In the genomic region with DNA sequence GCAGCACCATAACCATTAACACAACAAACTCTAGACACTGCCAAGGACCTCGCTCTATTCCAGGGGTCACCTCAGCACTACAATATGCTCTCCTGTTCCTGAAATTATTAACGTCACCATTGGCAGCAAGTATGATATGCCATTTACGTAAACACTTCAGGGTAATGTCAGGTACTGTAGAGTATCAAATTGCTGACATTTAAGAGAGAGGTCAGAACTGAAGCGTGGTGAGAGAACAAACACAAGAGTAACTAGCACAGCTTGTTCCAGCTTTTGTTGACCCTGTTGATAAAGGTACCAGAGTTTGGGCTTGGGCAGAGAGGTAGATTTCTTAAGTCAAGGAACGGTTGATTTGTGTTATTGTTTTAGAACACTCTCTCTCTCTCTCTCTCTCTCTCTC, we compare ENCODE assay signal across 27 mouse cellular contexts. TPM values are rescaled to one million over a fixed set of nuclear protein-coding genes. Genes with fewer than 3 reads are reported as not detected.
A peak's percentile ranks its signal among the peaks of the same experiment; 100 is the strongest.
DNase-seq lines count a peak whose midpoint lies in the region; ATAC-seq and TF ChIP-seq lines count a peak whose summit lies in the region.
"Had no signal": no experiment of that assay in that cellular context is flagged by ENCODE, and none has a peak within 500 bp of the region (broad histone marks: within the 10 kb centered on the region; RNA-seq: fewer than 3 reads in every experiment).

No protein-coding gene starts in this region.

- peaks cover 9% of the 10 kb centered on the region for H3K4me1 ChIP-seq in intestine, embryonic 14.5 days (replicated peaks; ENCODE audit: control insufficient read depth, insufficient read depth, low read length)
- H3K4me1 ChIP-seq in intestine, embryonic 16.5 days (ENCODE audit: control insufficient read depth, insufficient read depth, low read length), result peaks cover 11% of the 10 kb centered on the region
- H3K4me1 ChIP-seq in lung, postnatal 0 days (ENCODE audit: insufficient read depth, low read depth, low read length), result peaks cover 10% of the 10 kb centered on the region; the same call in 1 of the 2 replicates
- no peaks in the 10 kb centered on the region for H3K4me1 ChIP-seq in stomach, postnatal 0 days (replicated peaks; ENCODE audit: control insufficient read depth, insufficient read depth)

- peaks cover 17% of the 10 kb centered on the region for H3K27me3 ChIP-seq in intestine, embryonic 14.5 days (replicated peaks; ENCODE audit: control insufficient read depth, insufficient read depth, low read length)
- peaks cover 19% of the 10 kb centered on the region; the same call in 1 of the 2 replicates for H3K27me3 ChIP-seq in intestine, embryonic 16.5 days (replicated peaks; ENCODE audit: control insufficient read depth, insufficient read depth, low read length)
- no peaks in the 10 kb centered on the region for H3K27me3 ChIP-seq in lung, postnatal 0 days (replicated peaks; ENCODE audit: insufficient read depth, low read length)
- H3K27me3 ChIP-seq in stomach, postnatal 0 days (ENCODE audit: control insufficient read depth, insufficient read depth, low read length), result no peaks in the 10 kb centered on the region
- H3K27me3 ChIP-seq: forebrain, embryonic 15.5 days had no signal

- peak; percentile 100 for TF ChIP-seq EP300 in lung, postnatal 0 days (IDR thresholded peaks at IDR 0.05)
- TF ChIP-seq EP300 in stomach, postnatal 0 days (optimal IDR thresholded peaks at IDR 0.05), result no peak

- 55% methylated on average over 5 of the region's 5 CpGs for WGBS in intestine, embryonic 14.5 days
- WGBS in intestine, embryonic 16.5 days, result 56% methylated on average over 5 of the region's 5 CpGs
- WGBS in lung, postnatal 0 days, result 38% methylated on average over 5 of the region's 5 CpGs
- 34% methylated on average over 5 of the region's 5 CpGs for WGBS in stomach, postnatal 0 days

- peak; percentile 10 for DNase-seq in intestine, embryonic 14.5 days (ENCODE audit: low spot score)
- peak; percentile 93 for DNase-seq in lung, postnatal 0 days (ENCODE audit: low spot score)
- DNase-seq in lung, postnatal 4 days, result no peak
- DNase-seq in lung, postnatal 36 days, result peak; percentile 76
- DNase-seq in stomach, postnatal 0 days (ENCODE audit: low spot score), result peak; percentile 23
- no peak for DNase-seq in kidney, postnatal 25 days
- DNase-seq: adrenal gland, postnatal 25 days; cerebellum, adult 11-12 months; cerebellum, adult 9-11 months; heart, postnatal 36 days; kidney, adult 9 months; kidney, postnatal 10 days; midbrain, embryonic 14.5 days; right cerebral cortex, postnatal 14 days; thymus, postnatal 36 days had no signal

- no peaks in the 10 kb centered on the region for H3K36me3 ChIP-seq in intestine, embryonic 14.5 days (ENCODE audit: control insufficient read depth, insufficient read depth, low read length)
- no peaks in the 10 kb centered on the region for H3K36me3 ChIP-seq in intestine, embryonic 16.5 days (ENCODE audit: control insufficient read depth, insufficient read depth, low read length)
- no peaks in the 10 kb centered on the region for H3K36me3 ChIP-seq in lung, postnatal 0 days (ENCODE audit: insufficient read depth, low read length)
- no peaks in the 10 kb centered on the region for H3K36me3 ChIP-seq in stomach, postnatal 0 days (ENCODE audit: control insufficient read depth, insufficient read depth, low read length)
- H3K36me3 ChIP-seq: embryonic facial prominence, embryonic 13.5 days; forebrain, embryonic 10.5 days; forebrain, embryonic 15.5 days; heart, embryonic 15.5 days; hindbrain, embryonic 12.5 days; limb, embryonic 13.5 days had no signal

- H3K9ac ChIP-seq in intestine, embryonic 14.5 days (ENCODE audit: low read length), result no peak overlapping the region
- H3K9ac ChIP-seq in intestine, embryonic 16.5 days (ENCODE audit: low read depth, low read length), result no peak overlapping the region
- H3K9ac ChIP-seq in lung, postnatal 0 days (replicated peaks; ENCODE audit: low read depth), result no peak overlapping the region
- H3K9ac ChIP-seq in stomach, postnatal 0 days (ENCODE audit: low read length), result no peak overlapping the region
- H3K9ac ChIP-seq: embryonic facial prominence, embryonic 13.5 days; forebrain, embryonic 15.5 days; heart, embryonic 15.5 days; hindbrain, embryonic 12.5 days; limb, embryonic 13.5 days; liver, embryonic 14.5 days had no signal

- H3K4me2 ChIP-seq in intestine, embryonic 14.5 days (ENCODE audit: low read length), result no peak overlapping the region
- no peak overlapping the region for H3K4me2 ChIP-seq in intestine, embryonic 16.5 days (ENCODE audit: low read depth, low read length)
- no peak overlapping the region for H3K4me2 ChIP-seq in lung, postnatal 0 days (replicated peaks; ENCODE audit: low read depth, low read length)
- no peak overlapping the region for H3K4me2 ChIP-seq in stomach, postnatal 0 days (replicated peaks; ENCODE audit: low read depth)
- H3K4me2 ChIP-seq: embryonic facial prominence, embryonic 13.5 days; forebrain, embryonic 15.5 days; heart, embryonic 15.5 days; hindbrain, embryonic 12.5 days; limb, embryonic 13.5 days had no signal

- ATAC-seq in intestine, embryonic 14.5 days (replicated peaks; ENCODE audit: low FRiP score, low TSS enrichment, low read depth), result no peak
- no peak for ATAC-seq in intestine, embryonic 16.5 days
- peak; percentile 92 for ATAC-seq in lung, postnatal 0 days
- ATAC-seq in stomach, postnatal 0 days (ENCODE audit: low FRiP score, low TSS enrichment), result peak; percentile 89
- ATAC-seq: CD4-positive, CD25-positive, alpha-beta regulatory T cell, adult 4 months; forebrain, embryonic 15.5 days; hindbrain, postnatal 0 days; intestine, postnatal 0 days had no signal

- H3K4me3 ChIP-seq in intestine, embryonic 14.5 days (ENCODE audit: low read depth, low read length), result no peak overlapping the region
- H3K4me3 ChIP-seq in intestine, embryonic 16.5 days (ENCODE audit: low read length), result no peak overlapping the region
- no peak overlapping the region for H3K4me3 ChIP-seq in lung, postnatal 0 days (ENCODE audit: low read depth, low read length)
- H3K4me3 ChIP-seq in stomach, postnatal 0 days (ENCODE audit: low read depth, low read length), result no peak overlapping the region
- H3K4me3 ChIP-seq: embryonic facial prominence, embryonic 13.5 days; forebrain, embryonic 10.5 days; forebrain, embryonic 15.5 days; heart, embryonic 15.5 days; hindbrain, embryonic 12.5 days; limb, embryonic 13.5 days had no signal

- no peak for TF ChIP-seq CTCF in lung, postnatal 0 days (IDR thresholded peaks at IDR 0.05)
- TF ChIP-seq CTCF in stomach, postnatal 0 days (IDR thresholded peaks at IDR 0.05; ENCODE audit: low read depth), result no peak

- H3K9me3 ChIP-seq in intestine, embryonic 14.5 days (ENCODE audit: control insufficient read depth, low read length), result no peaks in the 10 kb centered on the region
- H3K9me3 ChIP-seq in intestine, embryonic 16.5 days (ENCODE audit: control insufficient read depth, low read length), result no peaks in the 10 kb centered on the region
- no peaks in the 10 kb centered on the region for H3K9me3 ChIP-seq in lung, postnatal 0 days (ENCODE audit: low read length)
- no peaks in the 10 kb centered on the region for H3K9me3 ChIP-seq in stomach, postnatal 0 days (ENCODE audit: control insufficient read depth, low read length)
- H3K9me3 ChIP-seq: embryonic facial prominence, embryonic 13.5 days; forebrain, embryonic 10.5 days; forebrain, embryonic 15.5 days; heart, embryonic 15.5 days; hindbrain, embryonic 12.5 days; limb, embryonic 13.5 days had no signal

- H3K27ac ChIP-seq in intestine, embryonic 14.5 days (ENCODE audit: low read depth), result no peak overlapping the region
- no peak overlapping the region for H3K27ac ChIP-seq in intestine, embryonic 16.5 days (ENCODE audit: low read length)
- H3K27ac ChIP-seq in lung, postnatal 0 days (ENCODE audit: low read length), result no peak overlapping the region
- H3K27ac ChIP-seq in stomach, postnatal 0 days (replicated peaks), result no peak overlapping the region
- H3K27ac ChIP-seq: embryonic facial prominence, embryonic 13.5 days; forebrain, embryonic 10.5 days; forebrain, embryonic 15.5 days; heart, embryonic 15.5 days; hindbrain, embryonic 12.5 days; hindbrain, postnatal 0 days; limb, embryonic 13.5 days; liver, embryonic 14.5 days; macrophage had no signal

RNA-seq across cellular contexts. Expression of a gene that starts 3.9 kb away (rescaled TPM):
- 0.55 and 0.87 TPM in 2 replicates for polyA plus RNA-seq in intestine, embryonic 14.5 days (2014; fragmentation: Nextera tagmentation; extraction: Ambion mirVana)
- 0.28 and 0.51 TPM in 2 replicates for polyA plus RNA-seq in intestine, embryonic 16.5 days (2015; fragmentation: Nextera tagmentation; extraction: Ambion mirVana)
- polyA plus RNA-seq in lung, postnatal 0 days (2015; fragmentation: Nextera tagmentation; extraction: Ambion mirVana), result 5.4 and 6.5 TPM in 2 replicates
- polyA plus RNA-seq in stomach, postnatal 0 days (2015; fragmentation: Nextera tagmentation; extraction: Ambion mirVana), result 0.29 and 0.53 TPM in 2 replicates
- polyA plus RNA-seq: CD4-positive, CD25-positive, alpha-beta regulatory T cell, adult 4 months; liver, embryonic 14.5 days; macrophage had no signal

Comparison
In these comparisons a context has a peak if more than half of its experiments do, and no peak if none do; other contexts are left out.
1. DNase-seq: peak in intestine, embryonic 14.5 days (single experiment), lung, postnatal 0 days (single experiment), lung, postnatal 36 days (single experiment) and stomach, postnatal 0 days (single experiment); none in lung, postnatal 4 days (0 of 2) and kidney, postnatal 25 days (0 of 2).
2. ATAC-seq: peak in lung, postnatal 0 days (single experiment) and stomach, postnatal 0 days (single experiment); none in intestine, embryonic 14.5 days (single experiment) and intestine, embryonic 16.5 days (single experiment).